Mouse (Mus musculus) bone marrow macrophage, adult 2 months (primary cell): ENCODE results near the gene Akap6.

Experiments
- CTCF ChIP-seq: IDR thresholded peaks from 2 replicates; pipeline ENCODE4 v1.5.1; 2012; ENCODE audit warnings: low read depth, mild to moderate bottlenecking, low read length, moderate library complexity
- POLR2A ChIP-seq: IDR thresholded peaks from 2 replicates; pipeline ENCODE4 v1.6.1; 2012; ENCODE audit warnings: mild to moderate bottlenecking, low read depth, low read length, borderline replicate concordance

GRCm38 (mm10) chr12:53119352-53119751 is 420.2 kb downstream of the Akap6 start:
- no peak for TF ChIP-seq POLR2A
- TF ChIP-seq CTCF, result no peak
